ENCODE assay signal across 8 mouse cellular contexts in the genomic region with DNA sequence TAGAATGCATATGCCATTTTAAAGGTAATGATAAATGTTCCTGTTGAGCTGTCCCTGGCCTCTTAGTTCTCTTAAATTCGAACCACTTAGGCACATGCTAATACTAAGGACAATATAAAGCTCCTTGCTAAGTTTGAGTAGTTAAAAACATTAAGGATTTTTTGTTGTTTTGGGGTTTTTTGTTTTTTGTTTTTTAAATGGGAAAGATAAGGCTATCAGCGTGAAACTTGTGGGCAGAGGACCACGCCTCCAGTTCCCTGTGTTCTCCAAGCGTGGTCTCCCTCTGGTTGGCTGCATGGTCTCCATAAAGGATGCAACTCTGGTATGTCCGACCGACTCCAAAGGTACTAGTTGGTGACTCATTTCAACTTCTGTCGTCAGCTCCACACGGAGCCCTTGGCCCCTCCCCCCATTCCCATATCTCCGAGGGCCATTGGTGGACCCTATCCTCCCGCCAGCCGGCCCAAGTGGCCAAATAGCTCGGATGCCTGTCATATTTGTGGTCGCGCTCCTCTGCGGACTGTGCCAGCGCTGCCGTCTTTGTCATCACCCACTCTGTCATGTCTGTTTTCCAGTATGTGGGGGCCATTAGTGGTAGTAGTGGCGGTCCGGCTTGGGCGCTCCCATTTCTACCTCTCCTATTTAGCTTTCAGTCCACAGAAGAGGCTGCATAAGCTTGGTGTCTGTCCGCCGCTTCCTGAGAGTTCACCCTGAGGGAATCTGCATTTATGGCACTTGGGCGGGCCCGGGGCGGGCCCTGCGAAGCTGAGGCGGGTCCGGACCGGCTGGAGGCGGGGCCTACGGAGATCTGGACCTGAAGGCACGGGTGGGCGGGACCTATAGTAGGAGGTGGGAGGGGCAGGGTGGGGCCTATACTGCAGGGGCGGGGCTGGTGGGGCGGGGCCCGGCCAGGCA.
DNase-seq lines count a peak whose midpoint lies in the region; ATAC-seq lines count a peak whose summit lies in the region.

No protein-coding gene starts in this region.

- H3K36me3 ChIP-seq in hindbrain, embryonic 14.5 days (replicated peaks; ENCODE audit: control insufficient read depth, insufficient read depth), result no peaks in the 10 kb centered on the region

- peak; percentile 97 for DNase-seq in ZHBTc4 (ENCODE audit: low read depth, low spot score)
- DNase-seq in cerebellum, postnatal 25 days, result peak; percentile 95 to 98
- peak; percentile 80 to 89 for DNase-seq in frontal cortex, postnatal 25 days (ENCODE audit: low spot score in 2 of 2)
- DNase-seq in hindbrain, embryonic 14.5 days (ENCODE audit: low spot score), result peak; percentile 91
- DNase-seq in layer of hippocampus, postnatal 36 days, result peak; percentile 93 to 94
- DNase-seq in lung, postnatal 25 days (ENCODE audit: low spot score), result peak; percentile 97
- peak; percentile 97 for DNase-seq in right cerebral cortex, adult 18-20 months
- DNase-seq in urinary bladder, adult 2 months (ENCODE audit: low spot score), result peak; percentile 90

- peak overlapping the region; percentile 81 for H3K9ac ChIP-seq in hindbrain, embryonic 14.5 days

- no peaks in the 10 kb centered on the region for H3K27me3 ChIP-seq in hindbrain, embryonic 14.5 days (ENCODE audit: control insufficient read depth, insufficient read depth, low read length)

- peak overlapping the region; percentile 93 for H3K27ac ChIP-seq in hindbrain, embryonic 14.5 days

- peak overlapping the region; percentile 81 for H3K4me3 ChIP-seq in hindbrain, embryonic 14.5 days (replicated peaks; ENCODE audit: low read length)

- H3K4me2 ChIP-seq in hindbrain, embryonic 14.5 days (replicated peaks), result peak overlapping the region; percentile 92

- WGBS in hindbrain, embryonic 14.5 days, result 3% methylated on average over 36 of the region's 36 CpGs

- no peaks in the 10 kb centered on the region for H3K9me3 ChIP-seq in hindbrain, embryonic 14.5 days (ENCODE audit: control insufficient read depth, low read length)

- peaks cover 29% of the 10 kb centered on the region for H3K4me1 ChIP-seq in hindbrain, embryonic 14.5 days (replicated peaks; ENCODE audit: control insufficient read depth, insufficient read depth, low read length)

- peak; percentile 93 for ATAC-seq in hindbrain, embryonic 14.5 days (ENCODE audit: low FRiP score)

Comparison
In these comparisons a context has a peak if more than half of its experiments do, and no peak if none do; other contexts are left out.
1. Peak in every context shown above with its lines: DNase-seq, ATAC-seq, H3K4me3 ChIP-seq and H3K27ac ChIP-seq.